Mouse (Mus musculus) v-Abl transformed pro-B cells (cell line): Measurements from ENCODE around the gene Ugt1a5.

Experiments used
- in situ Hi-C, 2 experiments: fragments of 400-800 bp; cut with MboI; formaldehyde crosslinking; loops; one replicate each; pipeline ENCODE4 v1.15.1; 2025; ENCODE audit not compliant: unreplicated experiment in 2 of 2

The Ugt1a5 gene

DNA sequence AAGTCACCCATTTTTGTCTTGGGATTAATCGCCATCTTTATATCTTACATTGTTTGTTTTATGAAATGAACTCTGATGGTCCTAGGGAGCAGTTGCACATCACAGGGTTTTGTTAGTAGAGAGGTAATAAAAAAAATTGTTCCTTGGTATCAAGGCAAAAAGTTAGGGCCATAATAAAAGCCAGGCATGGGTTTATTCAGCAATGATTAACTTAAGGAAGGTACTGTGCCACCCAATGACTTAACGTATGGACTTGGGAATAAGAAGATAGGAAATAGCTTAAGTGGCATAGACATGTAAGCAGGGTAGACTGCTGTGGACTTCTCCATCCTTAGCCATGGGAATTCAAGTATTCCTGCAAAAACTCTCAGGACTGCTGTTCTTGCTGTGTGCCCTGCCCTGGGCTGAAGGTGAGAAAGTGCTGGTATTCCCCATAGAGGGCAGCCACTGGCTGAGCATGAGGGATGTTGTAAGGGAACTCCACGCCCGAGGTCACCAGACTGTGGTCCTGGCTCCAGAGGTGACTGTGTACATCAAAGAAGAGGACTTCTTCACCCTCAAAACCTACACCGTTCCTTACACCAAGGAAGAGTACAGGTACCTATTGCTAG lies 20.6 kb downstream of the Ugt1a5 start:
- in situ Hi-C loops, result no loop called here

DNA sequence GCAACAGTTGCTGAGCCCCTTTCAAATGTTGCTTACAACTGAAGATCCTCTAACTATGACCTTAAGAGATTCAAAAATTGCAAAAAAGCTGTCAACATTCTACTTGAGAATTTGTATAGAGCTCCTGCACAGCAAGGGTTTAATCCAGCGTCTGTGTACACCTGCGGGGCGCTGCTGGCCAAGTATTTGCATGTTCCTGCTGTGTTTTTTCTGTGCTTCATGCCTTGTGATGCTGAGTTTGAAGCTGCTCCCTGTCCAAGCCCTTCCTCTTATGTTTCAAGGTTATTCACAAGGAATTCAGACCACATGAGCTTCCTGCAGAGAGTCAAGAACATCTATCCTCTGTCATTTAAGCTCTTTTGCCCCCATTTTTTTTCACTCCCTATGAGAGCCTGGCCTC lies 26.3 kb downstream of the Ugt1a5 start:
- in situ Hi-C loops, result no loop called here

DNA sequence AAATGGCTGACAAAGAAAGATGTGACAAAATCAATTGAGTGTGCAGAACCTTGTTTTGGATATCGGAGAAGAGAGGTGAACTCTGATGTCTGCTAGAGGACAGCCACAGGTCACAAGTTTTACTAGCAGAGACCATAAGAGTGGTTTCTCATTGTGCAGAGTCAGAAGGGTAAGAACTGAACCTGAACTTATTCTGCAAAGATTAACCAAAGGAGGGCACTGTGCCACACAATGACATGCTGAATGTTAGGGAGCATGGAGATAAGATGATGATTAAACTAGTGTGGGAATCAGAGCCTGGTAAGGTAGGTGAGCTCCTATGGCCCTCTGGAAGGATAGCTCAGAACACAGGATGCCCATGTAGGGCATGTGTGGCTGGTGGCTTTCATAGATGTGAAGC lies 29.9 kb downstream of the Ugt1a5 start:
- in situ Hi-C loops, result no loop called here

DNA sequence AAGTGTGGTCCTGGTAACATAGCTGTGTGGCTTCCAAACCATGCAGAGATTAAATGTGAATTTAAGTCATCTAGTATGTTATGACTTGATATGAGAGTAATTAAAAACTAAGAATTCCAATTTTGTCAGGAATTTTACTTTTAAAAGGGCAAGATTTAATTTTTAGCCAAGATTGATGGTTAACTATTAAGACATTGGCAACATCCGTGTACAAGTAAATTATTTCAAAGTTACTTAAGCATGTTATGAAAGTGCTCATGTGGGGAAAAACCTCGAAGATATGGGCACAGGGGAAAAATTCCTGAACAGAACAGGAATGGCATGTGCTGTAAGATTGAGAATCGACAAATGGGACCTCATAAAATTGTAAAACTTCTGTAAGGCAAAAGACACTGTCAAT lies 31.6 kb downstream of the Ugt1a5 start:
- in situ Hi-C loops, result no loop called here

DNA sequence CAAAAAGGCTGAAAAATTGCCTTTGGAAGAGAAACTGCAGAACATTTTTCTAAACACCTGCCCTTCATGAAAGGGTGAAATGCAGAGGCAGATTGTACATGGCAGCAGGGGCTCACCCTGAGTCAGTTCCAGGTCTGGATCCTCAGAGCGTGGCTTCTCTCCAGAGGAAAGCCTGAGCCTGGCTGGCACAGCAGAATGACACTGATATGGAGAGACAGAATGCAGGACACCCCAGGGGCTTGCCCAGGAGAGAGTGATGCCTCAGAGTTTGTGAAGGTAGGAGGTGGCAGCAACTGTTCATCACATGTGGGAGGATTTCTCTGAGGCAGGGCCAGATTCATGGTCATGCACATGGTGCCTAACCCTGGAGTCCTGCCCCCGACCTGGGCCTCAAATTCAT lies 34.2 kb downstream of the Ugt1a5 start:
- in situ Hi-C loops, result no loop called here

DNA sequence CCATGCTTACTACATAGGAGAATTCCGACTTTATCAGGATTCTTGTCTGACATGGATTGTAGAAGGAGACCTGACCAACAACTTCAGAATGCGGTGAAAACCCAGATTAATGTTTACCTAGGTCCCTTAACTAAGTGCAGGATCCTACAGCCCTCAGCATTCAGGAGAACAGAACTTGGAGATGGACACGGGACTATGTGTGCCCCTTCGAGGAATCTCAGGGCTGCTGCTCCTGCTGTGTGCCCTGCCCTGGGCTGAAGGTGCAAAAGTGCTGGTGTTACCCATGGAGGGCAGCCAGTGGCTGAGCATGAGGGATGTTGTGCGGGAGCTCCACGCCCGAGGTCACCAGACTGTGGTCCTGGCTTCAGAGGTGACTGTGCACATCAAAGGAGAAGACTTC lies 34.6 kb downstream of the Ugt1a5 start, which contains the start of gene Ugt1a2:
Ugt1a2 (plus strand) TSS at position 146 of the 400 bp plus-strand sequence.
- in situ Hi-C loops, result no loop called here

DNA sequence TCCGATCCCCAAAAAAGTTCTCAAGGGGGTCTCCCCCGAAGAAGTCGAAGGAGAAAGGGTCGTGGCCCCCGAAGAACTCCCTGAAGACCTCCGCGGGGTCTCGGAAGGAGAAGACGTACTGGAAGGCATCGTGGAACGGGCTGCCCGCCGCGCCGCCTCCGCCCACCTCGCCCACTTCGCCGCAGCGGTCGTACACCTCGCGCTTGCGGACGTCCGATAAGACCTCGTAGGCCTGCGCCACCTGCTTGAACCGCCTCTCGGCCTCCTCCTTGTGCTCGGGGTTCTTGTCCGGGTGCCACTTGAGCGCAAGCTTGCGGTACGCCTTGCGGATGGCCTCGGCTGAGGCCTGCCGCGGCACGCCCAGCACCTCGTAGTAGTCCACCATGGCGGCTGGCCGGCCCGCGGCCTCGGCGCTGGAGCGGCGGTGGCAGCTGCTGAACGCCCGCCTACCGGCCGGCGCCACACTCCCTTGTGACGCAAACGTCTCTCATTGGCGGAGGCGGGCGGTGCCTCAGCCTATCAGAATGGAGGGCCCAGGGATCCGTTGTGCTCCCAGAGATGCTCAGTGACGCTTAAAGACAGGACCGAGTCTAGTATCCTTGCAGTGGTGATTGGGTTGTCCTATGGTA lies 39.6 kb downstream of the Ugt1a5 start, which contains the start of gene Dnajb3:
Dnajb3 (minus strand) TSS at position 489 of the 629 bp plus-strand sequence.
- in situ Hi-C loops, result no loop called here

DNA sequence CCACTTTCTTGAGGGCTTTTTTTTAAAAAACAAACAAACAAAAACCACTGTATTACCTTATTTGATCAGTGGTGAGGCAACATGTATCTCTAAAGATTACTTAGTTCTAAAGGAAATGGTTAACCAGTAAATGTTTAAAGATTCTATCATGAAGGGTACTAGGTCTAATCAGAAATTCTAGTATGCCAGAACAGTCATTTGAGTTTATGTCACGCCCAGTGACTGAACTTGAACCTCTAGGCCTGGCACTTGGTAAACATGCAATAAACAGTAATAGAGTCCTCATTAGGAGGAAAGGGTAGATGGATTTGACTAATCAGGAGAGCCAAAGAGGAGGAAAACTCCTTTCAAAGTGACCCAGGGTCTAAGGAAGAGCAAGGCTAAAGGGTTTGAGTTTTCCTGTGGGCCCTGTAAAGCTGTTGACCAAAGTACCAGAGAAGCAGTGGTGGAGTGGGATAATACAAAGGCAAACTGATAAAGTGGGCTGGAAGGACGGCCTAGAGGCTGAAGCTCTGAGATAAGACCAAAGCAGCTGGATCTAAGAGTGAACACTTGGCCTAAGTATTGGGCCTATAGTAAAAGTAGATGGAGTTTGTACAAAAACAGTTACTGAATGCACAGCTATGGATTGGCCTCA lies 41.1 kb downstream of the Ugt1a5 start:
- in situ Hi-C loops, result no loop called here

DNA sequence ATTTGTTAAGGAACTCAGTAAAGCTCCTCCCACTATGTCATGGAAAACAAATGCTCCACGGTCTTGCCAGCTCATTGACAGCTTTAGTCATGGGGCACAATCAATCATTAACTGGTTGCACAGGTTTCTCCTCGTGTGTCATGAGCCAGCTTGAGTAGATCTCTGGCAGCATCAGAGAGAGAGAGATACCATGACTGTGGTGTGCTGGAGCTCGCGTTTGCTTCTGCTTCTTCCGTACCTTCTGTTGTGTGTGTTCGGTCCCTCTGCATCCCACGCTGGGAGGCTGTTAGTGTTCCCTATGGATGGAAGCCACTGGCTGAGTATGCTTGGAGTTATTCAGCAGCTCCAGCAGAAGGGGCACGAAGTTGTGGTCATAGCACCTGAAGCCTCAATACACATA lies 46.0 kb downstream of the Ugt1a5 start, which contains the start of gene Ugt1a1:
Ugt1a1 (plus strand) TSS at position 148 of the 400 bp plus-strand sequence.
- in situ Hi-C loops, result no loop called here

DNA sequence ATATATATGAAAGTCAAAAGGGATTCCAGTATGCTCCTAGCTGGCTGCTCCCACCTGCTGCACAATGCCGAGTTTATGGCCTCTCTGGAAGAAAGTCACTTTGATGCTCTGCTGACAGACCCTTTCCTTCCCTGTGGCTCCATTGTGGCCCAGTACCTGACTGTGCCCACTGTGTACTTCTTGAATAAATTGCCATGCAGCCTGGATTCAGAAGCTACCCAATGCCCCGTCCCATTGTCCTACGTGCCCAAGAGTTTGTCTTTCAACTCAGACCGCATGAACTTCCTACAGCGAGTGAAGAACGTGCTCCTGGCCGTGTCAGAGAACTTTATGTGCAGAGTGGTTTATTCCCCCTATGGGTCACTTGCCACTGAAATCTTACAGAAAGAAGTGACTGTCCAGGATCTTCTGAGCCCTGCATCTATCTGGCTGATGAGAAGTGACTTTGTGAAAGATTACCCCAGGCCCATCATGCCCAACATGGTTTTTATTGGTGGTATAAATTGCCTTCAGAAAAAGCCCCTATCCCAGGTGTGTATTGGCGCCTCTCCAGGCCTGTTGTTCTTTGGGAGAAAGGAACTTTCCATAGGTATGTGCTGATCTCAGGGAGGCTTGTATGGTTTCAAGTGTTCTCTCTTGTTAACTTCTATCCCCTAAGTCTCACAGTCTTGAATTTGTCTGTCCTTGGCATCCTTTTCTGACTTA lies 46.7 kb downstream of the Ugt1a5 start:
- in situ Hi-C loops, result no loop called here

DNA sequence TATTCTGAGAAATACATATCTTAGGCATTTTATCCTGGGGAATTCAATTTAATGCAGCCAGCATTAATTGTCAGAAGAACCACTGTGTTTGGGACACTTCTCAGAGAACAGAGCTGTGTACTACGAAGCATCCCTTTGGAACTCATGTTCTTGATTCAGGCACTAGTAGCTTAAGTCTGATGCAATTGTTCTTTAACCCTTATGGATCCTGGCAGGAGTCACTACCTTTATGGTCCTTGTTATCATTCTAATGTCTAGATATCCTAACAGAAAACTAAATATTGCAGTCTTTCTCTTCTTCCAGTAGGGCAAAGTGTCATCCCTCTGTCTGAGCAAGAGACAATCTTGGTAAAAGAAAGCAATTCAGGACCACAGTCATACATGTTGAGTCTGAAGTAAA lies 47.2 kb downstream of the Ugt1a5 start:
- in situ Hi-C loops, result no loop called here

DNA sequence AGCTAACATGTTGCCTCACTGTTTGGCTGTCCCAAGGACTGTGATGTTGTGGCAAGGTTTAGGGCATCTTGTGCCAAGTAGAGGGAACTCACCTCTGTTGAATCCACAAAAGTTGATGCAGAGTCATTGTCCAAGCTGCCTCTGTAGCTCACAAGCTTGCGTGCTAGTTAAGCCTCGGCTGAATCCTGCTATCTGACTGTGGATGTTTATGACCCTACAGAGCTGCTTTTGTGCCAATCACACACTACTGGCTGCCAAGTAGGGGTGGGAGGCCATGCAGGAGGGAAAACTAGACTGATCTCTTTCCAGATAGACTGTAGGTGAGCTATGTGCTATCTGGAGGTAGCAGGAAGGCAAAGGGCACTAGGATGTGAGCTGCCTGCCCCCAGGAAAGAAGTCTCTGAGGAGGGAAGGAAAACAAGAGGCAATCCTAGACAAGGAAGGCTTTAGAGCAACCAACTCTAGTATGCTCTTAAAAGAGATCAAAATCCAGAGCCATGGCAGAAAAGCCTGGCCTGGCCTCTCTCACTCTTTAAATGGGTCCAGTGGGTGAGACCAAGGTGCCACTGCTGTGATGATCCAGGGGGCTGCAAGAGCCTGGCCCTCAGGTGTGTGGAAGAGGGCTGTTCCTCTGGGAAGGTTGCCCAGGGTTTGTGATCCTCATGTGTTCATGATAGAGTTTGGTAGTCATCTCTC lies 48.1 kb downstream of the Ugt1a5 start:
- in situ Hi-C loops, result no loop called here

DNA sequence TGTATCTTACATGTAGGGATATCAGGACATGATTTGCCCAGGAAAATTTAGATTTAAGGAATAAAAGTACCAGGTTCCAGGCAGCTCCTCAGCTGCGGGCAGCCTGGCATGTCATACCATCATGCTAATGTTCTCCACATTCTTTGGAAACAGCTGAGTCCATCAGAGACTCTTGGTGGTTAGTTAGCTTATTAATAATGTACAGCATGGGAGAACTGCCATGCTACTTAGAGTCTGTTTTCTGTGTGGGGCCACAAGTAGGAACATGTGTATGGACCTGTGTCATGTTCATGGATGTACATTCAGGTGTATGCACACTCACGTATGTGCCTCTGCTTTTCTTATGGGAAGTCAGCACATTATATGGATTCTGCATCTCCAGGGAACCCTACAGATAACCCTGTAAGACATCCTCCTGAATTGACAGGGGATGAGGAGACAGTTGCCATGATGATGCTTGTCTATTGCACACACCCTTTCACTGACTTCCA lies 48.7 kb downstream of the Ugt1a5 start:
- in situ Hi-C loops, result no loop called here

DNA sequence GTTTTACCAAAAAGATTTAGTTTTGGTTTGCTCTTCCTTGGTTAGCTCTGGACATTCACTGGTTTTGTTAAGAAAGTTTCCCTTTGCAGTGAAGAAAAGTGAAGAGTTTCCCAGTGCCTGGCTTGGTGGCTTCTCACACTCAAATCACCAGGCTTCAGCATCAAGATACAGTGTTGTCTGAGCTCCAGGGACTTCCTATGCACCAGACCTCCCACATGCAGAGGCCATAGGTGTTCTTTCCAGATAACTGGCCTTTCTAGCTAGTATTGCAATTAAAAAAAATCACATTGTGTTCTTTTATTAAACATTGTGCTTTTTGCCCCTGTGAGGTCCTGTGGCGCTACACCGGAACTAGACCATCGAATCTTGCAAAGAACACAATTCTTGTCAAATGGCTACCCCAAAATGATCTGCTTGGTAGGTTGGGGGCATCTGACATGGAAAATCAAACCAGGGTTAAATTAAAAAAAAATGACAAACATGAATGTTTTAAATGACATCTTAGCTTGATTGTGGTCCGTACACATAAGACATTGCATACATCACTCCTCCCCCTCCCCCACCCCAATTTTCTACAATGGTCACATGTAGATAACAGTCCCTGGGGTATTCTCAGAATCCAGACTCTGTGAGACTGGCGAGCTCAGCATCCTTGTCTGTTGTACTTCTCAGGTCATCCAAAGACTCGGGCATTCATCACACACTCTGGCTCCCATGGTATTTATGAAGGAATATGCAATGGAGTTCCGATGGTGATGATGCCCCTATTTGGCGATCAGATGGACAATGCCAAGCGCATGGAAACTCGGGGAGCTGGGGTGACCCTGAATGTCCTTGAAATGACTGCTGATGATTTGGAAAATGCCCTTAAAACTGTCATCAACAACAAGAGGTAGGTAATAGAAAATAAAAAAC lies 49.9 kb downstream of the Ugt1a5 start:
- in situ Hi-C loops, result no loop called here

DNA sequence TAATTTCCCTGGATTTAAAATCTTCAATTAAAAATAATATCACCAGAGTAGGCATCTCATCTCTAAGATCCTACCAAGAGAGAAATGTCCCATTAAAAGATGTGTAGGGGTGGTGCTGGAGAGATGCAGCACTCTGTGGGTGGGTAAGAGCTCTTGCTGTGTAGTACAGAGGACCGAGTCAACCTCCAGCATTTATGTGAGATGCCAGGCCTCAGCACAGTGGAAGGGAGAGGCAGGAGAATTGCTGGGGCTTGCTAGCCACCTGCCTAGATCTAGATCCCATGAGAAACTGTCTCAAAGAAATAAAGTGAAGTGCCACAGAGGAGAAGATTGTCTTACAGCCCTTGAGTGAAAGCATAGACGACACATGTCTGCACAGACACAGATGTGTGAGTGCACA lies 50.7 kb downstream of the Ugt1a5 start:
- in situ Hi-C loops, result no loop called here

DNA sequence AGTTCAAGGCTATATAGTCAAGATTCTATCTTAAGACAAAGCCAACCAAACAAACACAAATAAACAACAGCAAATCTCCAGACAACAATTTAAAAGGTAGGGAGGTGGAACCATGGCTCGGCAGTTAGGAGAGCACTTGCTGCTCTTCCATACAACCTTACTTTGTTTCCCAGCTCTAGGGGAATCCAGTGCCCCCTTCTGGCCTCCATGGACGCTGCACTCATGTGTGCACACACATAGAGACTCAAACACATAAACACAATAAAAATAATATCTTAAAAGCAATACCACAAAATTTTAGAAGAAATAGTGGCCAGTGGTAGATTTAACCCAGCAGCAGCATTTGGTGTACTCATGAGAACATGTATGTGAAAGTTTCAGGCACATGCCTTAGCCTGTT lies 51.3 kb downstream of the Ugt1a5 start:
- in situ Hi-C loops, result no loop called here

DNA sequence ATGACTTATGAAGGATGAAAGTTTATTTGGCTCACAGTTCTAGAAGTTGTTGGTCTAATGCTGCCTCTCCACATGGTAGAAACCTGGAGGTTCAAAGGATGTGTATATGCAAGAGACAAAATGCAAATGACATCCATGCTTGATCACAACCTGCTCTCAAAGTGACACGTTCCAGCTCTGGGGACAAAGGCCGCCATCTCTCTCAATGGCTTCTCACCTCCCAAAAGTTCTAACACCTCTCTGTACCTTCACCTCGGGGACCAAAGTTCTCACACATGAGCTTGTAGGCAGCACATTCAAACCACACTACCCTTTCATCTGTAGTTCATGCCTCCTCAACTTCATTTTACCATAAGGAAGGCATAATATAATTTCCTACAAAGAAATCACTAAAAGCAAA lies 51.8 kb downstream of the Ugt1a5 start:
- in situ Hi-C loops, result no loop called here

DNA sequence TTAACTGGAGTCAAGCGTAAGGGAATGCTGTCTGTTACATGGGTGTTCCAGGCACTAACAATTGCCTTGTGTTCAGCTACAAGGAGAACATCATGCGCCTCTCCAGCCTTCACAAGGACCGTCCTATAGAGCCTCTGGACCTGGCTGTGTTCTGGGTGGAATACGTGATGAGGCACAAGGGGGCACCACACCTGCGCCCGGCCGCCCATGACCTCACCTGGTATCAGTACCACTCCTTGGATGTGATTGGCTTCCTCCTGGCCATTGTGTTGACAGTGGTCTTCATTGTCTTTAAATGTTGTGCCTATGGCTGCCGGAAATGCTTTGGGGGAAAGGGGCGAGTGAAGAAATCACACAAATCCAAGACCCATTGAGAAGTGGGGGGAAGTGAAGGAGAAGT lies 52.2 kb downstream of the Ugt1a5 start:
- in situ Hi-C loops, result no loop called here

DNA sequence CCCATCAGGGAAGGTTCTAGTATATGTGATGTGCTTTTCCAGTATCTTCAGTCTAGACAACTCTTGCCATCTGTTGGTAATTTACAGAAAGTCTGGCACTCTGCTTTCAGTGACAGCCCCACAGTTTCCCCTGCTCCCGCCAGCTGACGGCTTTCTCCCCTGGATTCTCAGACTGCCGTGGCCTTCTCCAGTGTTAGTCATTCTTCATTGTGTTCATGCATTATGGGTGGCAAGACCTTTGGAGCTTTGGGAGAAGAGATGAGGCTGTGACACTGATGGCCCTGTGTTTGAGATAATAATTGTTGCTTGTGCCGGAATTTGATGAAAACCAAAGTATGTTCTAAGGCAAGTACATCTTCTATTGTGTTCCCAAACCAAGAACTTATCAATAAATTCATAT lies 52.8 kb downstream of the Ugt1a5 start:
- in situ Hi-C loops, result no loop called here

DNA sequence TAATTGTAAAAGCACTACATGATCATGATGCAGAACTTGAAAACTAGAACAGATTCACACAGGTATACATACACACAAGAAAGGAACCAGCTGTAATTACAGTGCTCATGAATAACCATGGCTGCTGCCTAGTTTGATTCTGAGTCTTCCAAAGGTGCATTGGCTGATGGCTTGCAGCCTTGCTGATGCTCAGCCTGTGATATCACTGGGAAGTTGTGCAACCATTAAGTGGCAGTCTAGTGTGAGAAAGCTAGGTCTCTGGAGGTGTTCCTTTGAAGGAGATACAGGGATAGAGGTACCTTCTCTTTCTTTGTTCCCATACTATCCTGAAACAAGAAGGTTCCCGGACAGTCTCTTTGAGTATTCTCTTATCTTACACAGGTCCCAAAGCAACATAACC lies 53.2 kb downstream of the Ugt1a5 start:
- in situ Hi-C loops, result no loop called here
